Mouse (Mus musculus): ENCODE data around the gene Nhlrc1. TPM values are rescaled to one million over a fixed set of nuclear protein-coding genes. Genes with fewer than 3 reads are reported as not detected.

Gene Nhlrc1
- 1 to 10 TPM; 5.0 to 5.6 TPM for total RNA-seq (2021)

- intact Hi-C loops (cut with DNase I): loop anchor here (5.0 to 10.0 kb wide), 2 partner anchors 37 to 700 kb away; no protein-coding TSS in a partner anchor
- peak; percentile 77 to 86 for DNase-seq
Measured at GRCm38 (mm10) chr13:47014334-47015194, at the start of gene Nhlrc1. TSS of gene Nhlrc1 (minus strand) at chr13:47014850.

- DNase-seq: no peak
- intact Hi-C loops (cut with DNase I): no loop called here
Measured at GRCm38 (mm10) chr13:47063985-47064760, 49.5 kb upstream of the Nhlrc1 start.

- no peak for DNase-seq
- intact Hi-C loops (cut with DNase I): no loop called here
Measured at GRCm38 (mm10) chr13:47062756-47063155, 48.1 kb upstream of the Nhlrc1 start.

GRCm38 (mm10) chr13:47056781-47057180, 42.1 kb upstream of the Nhlrc1 start:
- intact Hi-C loops (cut with DNase I): no loop called here
- DNase-seq: no peak

GRCm38 (mm10) chr13:47056126-47056525, 41.5 kb upstream of the Nhlrc1 start:
- DNase-seq: no peak
- intact Hi-C loops (cut with DNase I): no loop called here

GRCm38 (mm10) chr13:47053971-47054370, 39.3 kb upstream of the Nhlrc1 start:
- intact Hi-C loops (cut with DNase I): no loop called here
- no peak for DNase-seq

- intact Hi-C loops (cut with DNase I): no loop called here
- no peak for DNase-seq
Measured at GRCm38 (mm10) chr13:47050009-47050408, 35.4 kb upstream of the Nhlrc1 start.

GRCm38 (mm10) chr13:47047996-47048395, 33.3 kb upstream of the Nhlrc1 start:
- peak; percentile 20 to 26 for DNase-seq
- intact Hi-C loops (cut with DNase I): no loop called here

GRCm38 (mm10) chr13:47044617-47044947, 29.9 kb upstream of the Nhlrc1 start, which contains the start of gene Tpmt:
TSS of gene Tpmt (minus strand) at chr13:47044737.
- peak in 1 of 2 experiments; percentile 9 for DNase-seq
- intact Hi-C loops (cut with DNase I): no loop called here

- intact Hi-C loops (cut with DNase I): no loop called here
- DNase-seq: peak in 1 of 2 experiments; percentile 29
Measured at GRCm38 (mm10) chr13:47043833-47044616, 29.4 kb upstream of the Nhlrc1 start.

- intact Hi-C loops (cut with DNase I): no loop called here
- DNase-seq: peak; percentile 99
Measured at GRCm38 (mm10) chr13:47043030-47043680, 28.5 kb upstream of the Nhlrc1 start, which contains the start of gene Kdm1b. TSS of gene Kdm1b (plus strand) at chr13:47043499.

- peak; percentile 4 to 11 for DNase-seq
- intact Hi-C loops (cut with DNase I): no loop called here
Measured at GRCm38 (mm10) chr13:47042024-47042633, 27.5 kb upstream of the Nhlrc1 start.

- intact Hi-C loops (cut with DNase I): no loop called here
- no peak for DNase-seq
Measured at GRCm38 (mm10) chr13:47040061-47040460, 25.4 kb upstream of the Nhlrc1 start.

GRCm38 (mm10) chr13:47037946-47038345, 23.3 kb upstream of the Nhlrc1 start:
- no peak for DNase-seq
- intact Hi-C loops (cut with DNase I): no loop called here

GRCm38 (mm10) chr13:47033602-47034001, 19.0 kb upstream of the Nhlrc1 start:
- DNase-seq: no peak
- intact Hi-C loops (cut with DNase I): no loop called here

GRCm38 (mm10) chr13:47030376-47031107, 15.9 kb upstream of the Nhlrc1 start:
- intact Hi-C loops (cut with DNase I): no loop called here
- DNase-seq: no peak

- no peak for DNase-seq
- intact Hi-C loops (cut with DNase I): no loop called here
Measured at GRCm38 (mm10) chr13:47020798-47021197, 6.1 kb upstream of the Nhlrc1 start.

- DNase-seq: no peak
- intact Hi-C loops (cut with DNase I): loop anchor here (5.0 to 10.0 kb wide), 2 partner anchors 42 to 705 kb away; no protein-coding TSS in a partner anchor
Measured at GRCm38 (mm10) chr13:47019774-47020173, 5.1 kb upstream of the Nhlrc1 start.

- DNase-seq: peak; percentile 73 to 77
- intact Hi-C loops (cut with DNase I): loop anchor here (2.0 to 10.0 kb wide), 4 partner anchors 40 to 702 kb away; no protein-coding TSS in a partner anchor
Measured at GRCm38 (mm10) chr13:47017259-47017658, 2.6 kb upstream of the Nhlrc1 start.

All from heart, postnatal 10 days (tissue).